Mouse (Mus musculus) kidney, postnatal 10 days (tissue): ENCODE results near the gene Nexmif.
A peak's percentile ranks its signal among the peaks of the same experiment; 100 is the strongest.
"Not testable (repeated sequence)": the region's sequence is repeated elsewhere in the genome, so short reads cannot be mapped to it uniquely, and the experiment has no call there.

Experiments used
- DNase-seq: peaks from one replicate; pipeline ENCODE4 v3.0.0; 2021; ENCODE audit warnings: mixed read lengths

Gene Nexmif

DNA sequence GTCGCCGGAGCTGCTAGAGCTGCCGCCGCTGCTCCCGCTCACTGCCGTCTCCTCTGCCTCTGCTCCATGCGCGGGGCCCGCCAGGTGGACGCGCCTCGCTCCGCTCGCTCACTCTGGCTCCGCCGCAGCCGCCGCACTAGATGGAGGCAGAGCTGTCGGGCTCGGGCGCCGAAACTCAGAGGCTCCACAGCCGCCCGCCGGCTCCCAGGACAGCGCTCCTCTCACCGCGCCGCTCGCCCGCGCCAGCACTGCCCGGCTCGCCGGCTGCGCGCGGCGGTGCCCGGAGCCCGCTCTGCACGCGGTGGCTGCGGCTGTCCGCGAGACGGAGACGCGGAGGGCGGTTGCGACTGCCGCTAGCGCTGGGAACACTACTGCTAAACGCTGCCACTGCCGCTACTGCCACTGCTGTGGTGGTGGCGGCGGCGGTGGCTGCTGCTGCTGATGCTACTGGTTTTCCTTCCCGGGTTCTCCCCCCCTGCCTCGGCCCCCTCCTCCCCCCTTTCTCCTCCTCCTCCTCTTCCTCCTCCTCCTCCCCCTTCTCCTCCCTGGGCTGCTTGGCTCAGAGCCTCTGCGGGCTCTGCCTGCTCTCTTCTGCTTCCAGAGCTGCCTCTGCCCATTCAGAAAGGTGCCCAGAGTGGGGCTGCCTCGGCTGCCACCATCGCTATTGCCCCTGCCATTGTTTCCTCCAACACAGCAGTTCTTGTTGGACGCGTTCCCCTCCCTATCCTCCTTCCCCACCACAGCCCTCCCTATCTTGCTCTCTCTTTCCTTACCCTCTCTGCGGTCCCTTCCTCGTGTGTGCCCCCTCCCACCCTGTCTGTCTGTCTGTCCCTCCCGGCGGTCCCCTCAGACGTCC lies at the start of gene Nexmif:
Gene Nexmif (minus strand): TSS at position 450 of the 856 bp plus-strand sequence.
- peak; percentile 51 for DNase-seq

DNA sequence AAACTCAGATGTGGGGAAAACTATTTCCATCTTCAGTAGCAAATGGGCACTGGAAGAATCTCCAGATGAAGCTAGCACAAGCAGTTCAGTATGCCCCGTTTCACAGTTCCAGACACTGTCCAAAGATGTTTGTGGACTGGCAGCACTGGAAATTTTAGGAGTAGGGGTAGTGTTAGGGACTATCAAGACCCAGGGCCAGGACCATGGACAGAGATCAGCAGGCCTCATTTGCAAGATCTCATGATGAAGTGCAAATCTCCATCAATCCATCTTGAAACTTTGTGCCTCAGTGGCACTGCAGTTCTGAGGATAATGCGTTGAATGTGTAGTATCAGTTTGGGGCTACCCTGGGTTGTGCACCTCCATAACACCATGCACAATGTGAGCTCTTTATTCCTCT lies 7.7 kb upstream of the Nexmif start:
- DNase-seq: peak; percentile 56

DNA sequence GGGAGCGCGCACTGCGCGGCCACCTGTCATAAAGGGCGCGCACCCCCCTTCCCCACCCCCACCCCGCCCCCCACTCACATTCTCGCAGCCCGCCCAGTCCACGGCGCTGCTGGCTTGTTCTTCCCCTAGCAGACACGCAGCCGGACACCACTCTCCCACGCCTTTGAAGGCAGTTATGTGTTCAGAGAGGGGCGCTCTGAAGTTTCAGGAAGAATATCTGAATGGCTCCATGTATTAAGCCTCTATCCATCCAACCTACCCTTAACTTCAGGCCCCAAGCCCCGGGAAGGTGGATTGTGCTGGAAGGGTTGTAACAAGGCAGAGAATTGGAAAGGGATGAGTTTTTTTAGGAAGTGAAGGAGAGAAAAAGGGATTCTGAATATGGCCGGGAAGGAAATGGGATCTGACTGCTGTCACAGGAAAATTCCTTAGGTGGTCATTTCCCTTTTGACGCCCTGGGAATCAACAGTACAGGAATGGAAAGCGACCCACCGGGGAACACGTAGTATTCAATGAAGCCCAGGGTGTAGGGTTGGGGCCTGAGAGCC lies 681 bp upstream of the Nexmif start:
- peak; percentile 7 for DNase-seq

DNA sequence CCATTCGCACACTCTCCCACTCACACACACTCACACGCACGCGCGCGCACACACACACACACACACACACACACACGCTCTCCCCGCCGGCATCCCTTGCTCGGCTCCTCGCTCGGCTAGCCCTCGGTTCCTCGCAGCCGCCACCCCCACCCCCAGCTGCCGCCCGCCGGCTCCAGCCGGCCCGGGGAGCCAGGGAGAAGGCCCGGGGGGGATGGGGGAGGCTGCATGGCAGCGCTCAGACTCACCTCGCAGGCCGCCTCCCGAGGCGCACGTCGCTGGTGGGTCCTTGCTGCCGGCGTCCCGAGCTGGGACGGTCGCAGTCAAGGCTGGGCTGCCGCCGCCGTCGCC lies 623 bp downstream of the Nexmif start:
- peak; percentile 48 for DNase-seq

DNA sequence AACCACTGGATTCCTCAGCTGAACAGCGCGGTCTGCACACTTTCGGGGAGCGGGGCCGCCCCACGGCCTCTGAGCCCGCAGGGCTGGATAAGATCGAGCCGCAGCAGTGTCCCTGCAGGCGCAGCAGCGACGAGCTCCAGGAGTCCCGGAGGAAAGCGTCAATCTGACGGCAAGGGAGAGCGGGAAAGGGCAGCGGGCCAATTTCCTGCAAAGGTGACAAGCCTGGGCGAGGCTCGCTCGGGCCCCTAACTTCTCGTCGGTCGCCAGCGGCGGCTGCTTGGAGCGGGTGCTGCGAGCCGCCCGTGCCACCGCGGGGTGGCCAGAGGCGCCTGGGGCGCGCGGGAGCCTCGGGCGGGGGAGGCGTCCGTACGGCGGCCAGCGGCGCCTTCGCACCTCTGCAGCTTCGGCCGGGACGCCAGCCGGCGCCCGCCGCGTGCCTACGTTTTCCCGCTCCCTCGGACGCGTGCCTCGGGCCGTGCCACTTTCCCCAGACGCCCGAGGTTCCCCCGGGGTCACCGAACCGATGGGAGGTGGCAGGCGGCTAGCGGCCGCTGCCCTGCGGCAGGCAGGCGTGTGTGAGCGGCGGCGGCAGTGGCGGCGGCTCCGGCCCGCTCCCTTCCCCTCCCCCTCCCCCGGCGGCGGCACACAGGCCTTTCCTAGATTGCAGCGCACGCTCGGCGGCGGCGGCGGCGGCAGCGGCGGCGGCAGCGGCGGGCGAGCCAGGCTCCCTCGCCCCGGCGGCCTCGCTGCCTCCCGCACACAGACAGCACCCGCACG lies 1.2 kb downstream of the Nexmif start:
- DNase-seq: peak; percentile 77

DNA sequence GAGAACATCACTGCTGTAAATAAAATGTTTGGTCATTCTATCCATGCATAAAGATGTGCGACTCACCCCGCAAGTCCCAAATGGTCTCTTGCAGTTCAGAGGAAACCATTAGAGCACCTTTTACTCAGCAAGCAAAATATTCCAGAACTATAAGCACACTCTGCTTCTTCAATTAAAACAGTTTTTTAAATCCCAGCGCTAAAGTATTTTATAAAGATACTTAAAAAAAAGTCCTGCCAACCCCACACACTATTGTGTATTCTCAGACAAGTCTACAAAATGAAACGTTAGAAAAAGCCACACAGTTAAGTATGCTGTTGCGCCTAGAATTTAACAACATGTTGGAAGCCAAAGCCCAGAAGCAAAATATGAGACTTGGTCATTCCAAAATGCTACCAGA lies 1.9 kb downstream of the Nexmif start:
- DNase-seq: no peak

DNA sequence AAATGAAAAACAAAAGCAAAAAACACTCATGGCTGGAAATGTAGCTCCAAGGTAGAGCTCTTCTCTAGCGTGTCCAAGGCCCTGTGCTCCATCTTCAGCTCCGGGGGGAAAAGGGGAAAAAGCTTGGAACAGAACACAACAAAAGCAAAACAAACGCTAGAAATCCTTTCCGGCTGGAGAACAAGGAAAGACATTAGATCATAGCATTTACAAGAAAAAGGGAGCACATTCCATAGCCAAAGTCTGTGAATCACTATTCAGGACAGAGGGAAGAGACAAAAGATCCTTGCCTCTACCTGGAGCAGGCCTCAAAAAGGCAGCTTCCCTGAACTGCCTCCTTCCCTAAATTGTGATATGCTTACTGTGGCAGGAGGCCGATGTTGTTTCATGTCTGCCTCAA lies 4.4 kb downstream of the Nexmif start:
- DNase-seq: no peak

DNA sequence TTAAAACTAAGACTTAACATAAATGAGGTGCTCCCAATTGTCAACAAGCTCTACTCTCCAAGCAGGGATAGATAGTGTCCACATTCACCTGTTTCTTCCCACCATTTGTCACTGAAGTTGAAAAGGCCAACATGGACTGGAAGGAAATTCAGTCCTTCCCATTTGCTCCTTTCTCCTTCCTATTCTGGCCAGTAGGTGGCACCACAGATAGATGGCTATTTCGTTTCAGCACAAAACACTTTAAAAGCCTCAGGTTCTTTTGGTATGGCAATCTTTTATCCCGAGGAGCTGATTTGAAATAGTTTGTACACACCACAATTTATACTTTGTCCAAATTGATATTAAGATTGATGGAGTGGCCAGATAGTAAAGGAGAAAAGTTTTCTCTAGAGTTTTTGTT lies 21.7 kb downstream of the Nexmif start:
- peak; percentile 64 for DNase-seq

DNA sequence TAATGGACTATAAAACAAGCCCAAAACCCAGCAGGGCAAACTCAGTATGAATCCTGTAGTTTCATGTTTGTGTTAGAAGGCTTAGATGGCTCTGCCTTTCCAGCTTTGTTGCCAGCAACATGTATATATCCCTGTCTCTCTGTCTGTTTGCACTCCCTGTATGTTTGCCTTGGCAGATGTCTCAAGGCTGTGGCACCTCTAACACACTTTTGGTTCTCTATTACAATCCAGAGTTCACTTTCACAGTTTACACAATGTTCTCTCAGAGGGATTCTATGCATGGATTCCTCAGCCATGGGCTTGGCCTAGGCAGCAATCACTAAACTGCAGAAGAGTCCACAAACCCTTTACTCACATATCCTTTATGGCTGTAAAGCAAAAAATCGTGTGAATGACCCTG lies 50.9 kb downstream of the Nexmif start:
- DNase-seq: no peak

DNA sequence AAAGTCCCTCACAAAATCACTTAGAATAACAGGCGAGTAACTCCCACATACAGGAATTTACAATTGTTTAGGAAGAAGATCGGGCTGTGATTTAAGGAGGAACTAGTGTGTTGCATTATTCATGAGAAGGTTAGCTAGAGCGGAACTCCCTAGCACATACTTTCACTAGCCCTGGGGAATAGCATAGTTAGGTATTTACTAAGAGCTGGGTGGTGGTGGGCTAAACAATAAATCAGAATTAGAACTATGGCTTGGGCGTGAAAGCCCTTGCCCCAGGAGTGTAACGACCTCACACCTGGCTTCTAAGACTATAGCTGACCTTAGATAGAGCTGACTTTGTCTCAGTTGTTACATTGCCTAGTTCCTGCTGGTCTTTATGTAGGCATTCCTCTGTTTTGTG lies 85.7 kb downstream of the Nexmif start:
- not testable (repeated sequence) for DNase-seq

DNA sequence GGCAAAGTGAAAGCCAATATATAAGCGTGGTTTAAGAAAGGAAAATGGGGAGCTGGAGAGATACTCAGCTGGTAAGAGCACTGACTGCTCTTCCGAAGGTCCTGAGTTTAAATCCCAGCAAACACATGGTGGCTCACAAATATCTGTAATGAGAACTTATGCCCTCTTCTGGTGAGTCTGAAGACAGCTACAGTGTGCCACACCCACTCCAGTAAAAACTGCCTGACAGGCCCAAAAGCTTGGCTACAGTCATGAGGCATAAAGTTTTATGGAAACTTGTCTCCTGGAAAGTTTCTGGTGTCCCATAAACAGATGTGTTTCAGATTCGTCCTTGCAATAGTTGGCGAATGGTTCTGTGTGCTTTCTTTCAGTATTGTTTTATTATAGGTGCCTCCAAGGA lies 86.4 kb downstream of the Nexmif start:
- no peak for DNase-seq

DNA sequence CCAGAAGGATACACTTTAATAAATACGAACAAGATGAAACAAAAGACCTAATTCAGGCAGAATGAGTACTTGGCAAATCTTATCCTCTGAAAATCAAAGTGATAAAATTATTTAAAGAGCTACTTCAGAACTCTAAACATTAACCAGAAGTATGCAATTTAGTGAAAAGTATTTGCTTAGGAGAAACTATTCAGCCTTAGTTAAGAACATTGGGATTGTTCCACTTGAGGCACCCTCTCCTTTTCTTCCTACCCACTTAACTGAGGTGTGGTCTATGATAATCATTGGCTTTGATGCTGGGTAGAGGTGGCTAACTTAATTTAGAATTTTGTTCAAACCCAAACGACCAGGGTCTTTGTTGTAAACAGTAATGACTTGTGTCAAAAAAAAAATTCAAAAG lies 146.1 kb downstream of the Nexmif start:
- no peak for DNase-seq

DNA sequence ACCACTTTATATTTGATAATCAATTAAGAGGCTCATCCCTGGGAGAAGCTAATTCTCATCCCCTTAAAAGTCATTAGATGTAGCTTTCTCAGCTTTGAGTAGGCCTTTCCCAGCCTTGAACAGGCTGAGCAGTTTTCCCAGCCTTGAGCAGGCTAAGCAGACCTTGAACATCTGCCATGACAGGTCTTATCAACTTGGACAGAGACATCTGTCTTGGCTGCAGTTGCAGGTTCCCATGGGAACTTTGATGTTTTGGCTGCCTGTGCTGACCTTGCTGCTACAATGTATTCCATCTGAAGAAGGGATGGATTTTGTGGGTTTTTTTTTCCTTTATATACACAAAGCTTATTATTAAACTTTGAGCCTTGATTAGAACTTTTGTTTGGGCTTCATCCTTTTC lies 160.7 kb downstream of the Nexmif start:
- no peak for DNase-seq

DNA sequence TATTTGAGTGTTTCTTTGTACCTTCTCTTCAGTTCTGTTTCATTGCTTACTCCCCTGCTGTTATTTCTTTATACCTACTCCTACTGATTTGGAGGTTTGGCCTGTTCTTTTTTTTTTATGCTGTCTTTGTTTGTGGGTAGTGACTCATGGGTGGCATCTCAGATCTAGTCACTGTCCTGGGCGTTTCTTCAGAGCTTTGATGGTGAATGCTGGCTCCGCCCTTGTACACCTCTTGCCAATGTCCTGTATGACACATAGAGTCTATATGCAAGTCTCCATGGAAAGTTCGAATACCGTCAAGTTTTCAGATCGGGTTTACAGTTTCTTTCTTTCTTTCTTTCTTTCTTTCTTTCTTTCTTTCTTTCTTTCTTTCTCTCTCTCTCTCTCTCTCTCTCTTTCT lies 167.1 kb downstream of the Nexmif start:
- DNase-seq: no peak

DNA sequence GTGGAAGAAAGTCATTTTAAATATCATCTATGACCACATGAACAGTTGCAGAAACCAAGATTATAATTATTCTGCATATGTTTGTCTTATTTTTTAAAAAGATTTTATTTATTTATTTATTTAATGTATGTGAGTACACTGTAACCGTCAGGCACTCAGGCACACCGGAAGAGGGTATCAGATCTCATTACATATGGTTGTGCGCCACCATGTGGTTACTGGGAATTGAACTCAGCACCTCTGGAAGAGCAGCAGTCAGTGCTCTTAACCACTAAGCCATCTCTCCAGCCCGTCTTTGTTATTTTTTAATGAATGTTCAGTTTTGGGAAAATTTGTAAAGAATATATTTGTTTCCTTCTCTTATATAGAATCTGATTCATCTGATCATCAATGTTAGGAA lies 168.2 kb downstream of the Nexmif start:
- DNase-seq: peak; percentile 43
